Mouse (Mus musculus) A20 (cell line): Measurements from ENCODE around the gene Rint1.
"Not testable (repeated sequence)": the region's sequence is repeated elsewhere in the genome, so short reads cannot be mapped to it uniquely, and the experiment has no call there.

Experiments used
- DNase-seq: peaks from one replicate; pipeline ENCODE4 v3.0.0-alpha.2; 2011; ENCODE audit warnings: low read depth, low spot score

The Rint1 gene

DNA sequence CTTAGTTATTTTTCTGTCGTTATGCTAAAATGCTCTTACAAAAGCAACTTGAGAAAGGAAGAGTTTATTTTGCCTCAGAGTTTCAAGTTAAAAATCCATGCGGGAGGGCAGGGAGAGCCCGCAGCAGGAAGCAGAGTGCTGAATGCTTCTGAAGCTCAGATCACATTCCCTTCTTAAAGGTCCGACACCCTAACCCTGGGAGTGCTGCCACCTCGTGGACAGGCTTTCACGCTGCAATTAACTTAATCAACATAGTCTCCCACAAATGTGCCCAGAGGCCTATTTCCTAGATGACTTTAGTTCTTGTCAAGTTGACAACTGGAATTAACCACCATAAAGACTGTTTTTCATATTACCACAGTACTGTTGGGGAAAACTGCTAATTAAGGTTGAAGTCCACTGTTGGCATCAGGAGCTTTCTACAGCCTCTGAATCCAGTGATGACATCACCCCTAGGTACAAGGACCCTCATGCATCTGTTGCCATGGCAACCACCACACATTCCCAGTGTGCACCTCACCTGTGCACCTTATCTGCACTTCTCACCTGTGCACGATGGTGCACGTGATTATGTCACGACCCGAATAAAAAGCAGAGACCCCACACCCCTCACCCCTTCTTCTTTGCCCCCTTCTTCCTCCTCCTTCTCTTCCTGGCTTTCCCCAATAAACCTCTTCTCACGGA, 39.0 kb downstream of the Rint1 start:
- peak; percentile 82 for DNase-seq

GRCm38 (mm10) chr5:23830897-23831752, 43.6 kb downstream of the Rint1 start:
- DNase-seq: no peak

GRCm38 (mm10) chr5:23835691-23836090, 48.2 kb downstream of the Rint1 start:
- DNase-seq: not testable (repeated sequence)

- DNase-seq: no peak
These were observed 50.6 kb downstream of the Rint1 start for GRCm38 (mm10) chr5:23838158-23838557.

DNA sequence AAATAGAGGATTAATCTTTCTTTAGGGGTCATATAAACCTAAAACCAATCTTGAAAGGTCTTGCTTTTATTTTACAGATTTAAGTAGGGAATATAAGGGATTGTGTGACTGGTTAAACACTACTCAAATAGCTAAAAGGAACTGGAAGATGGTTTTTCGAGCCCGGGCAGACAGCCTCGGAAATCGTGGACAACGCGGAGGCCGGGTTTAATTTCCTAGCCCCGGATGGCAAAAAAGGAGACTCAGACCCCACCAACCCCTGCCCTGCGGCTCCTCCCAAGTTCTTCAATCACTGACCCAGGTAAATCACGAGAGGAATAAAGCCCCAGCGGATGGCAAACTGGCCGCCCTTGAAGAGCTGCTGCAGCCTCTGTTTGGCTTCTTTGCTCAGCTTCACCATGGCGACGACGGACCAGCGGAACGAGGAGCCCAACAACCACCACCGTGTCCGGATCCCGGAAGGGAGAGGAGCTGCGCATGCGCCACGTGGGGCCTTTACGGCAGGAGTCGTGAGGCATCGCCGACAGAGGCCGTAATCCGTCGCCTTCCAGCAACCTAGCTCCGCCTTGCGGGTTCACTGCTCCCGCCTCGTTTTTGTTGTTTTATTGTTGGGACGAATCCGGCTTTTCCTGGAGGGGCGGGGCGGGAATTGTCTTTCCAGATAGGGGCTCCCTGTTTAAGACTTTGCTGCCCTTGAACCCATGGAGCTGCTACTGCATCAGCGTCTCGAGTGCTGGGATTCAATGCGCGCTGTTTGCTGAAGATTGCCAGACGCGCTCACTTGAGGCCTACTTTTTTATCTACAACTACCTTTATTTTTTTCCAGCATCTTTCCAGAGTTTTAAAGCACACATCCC, 56.4 kb downstream of the Rint1 start, which contains the start of gene Tomm7:
TSS of gene Tomm7 (minus strand) at position 488 of the 857 bp plus-strand sequence.
- peak; percentile 97 for DNase-seq

- DNase-seq: no peak
These were observed 57.0 kb downstream of the Rint1 start for GRCm38 (mm10) chr5:23844531-23844841.

DNA sequence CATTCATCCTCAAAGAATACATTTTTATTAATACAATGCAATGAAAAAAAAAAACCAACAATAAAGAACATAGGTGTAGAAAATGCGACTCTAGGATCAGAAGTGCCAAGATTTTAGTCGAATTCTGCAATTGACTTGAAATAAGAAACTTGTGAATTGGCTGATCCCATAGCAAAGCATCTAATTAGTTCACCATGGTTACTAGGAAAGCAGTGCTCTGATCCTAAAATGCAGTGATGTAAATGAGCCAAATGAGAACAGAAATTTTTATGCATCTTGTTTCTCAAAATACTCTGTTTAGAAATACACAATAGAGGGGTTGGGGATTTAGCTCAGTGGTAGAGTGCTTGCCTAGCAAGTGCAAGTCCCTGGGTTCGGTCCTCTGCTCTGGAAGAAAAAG, 57.6 kb downstream of the Rint1 start:
- no peak for DNase-seq

DNA sequence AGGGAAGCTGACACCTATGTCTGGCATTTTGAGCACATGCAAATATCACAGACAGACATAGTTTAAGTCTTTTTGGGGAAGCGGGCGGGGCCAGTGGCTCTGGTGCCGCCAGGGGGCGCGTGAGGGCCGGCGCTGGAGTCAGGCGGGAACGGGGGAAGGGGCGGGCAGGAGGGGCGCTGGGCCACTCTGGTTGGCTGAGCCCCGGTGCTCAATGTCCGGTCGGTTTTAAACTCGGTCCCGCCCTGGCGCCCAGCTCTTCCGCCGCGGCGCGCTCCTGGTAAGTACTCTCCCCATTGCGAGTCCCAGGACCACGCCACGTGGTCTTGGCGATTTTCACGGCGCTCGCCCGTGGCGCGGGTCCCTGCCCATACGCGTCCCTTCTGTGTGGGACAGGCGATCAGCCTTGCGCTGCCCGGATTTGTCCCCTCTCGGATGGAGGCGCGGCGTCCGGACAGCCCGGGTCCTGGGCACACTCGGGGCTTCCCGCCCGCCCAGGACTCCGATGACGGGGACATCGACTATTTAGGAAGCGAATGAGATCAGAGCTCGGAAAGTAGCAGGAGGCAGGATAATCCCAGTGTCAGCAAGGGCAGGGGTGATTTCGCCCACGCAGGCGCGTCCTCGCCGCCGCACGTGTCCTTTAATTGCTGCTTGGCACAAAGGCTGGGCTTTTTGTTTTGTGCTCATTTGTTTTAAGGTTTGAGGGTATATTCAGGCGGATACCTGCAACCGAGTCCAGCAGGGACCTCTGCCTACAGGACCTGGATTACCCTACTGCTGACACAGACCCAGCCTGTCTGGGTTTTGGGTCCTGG, 63.0 kb downstream of the Rint1 start:
- DNase-seq: peak; percentile 92

DNA sequence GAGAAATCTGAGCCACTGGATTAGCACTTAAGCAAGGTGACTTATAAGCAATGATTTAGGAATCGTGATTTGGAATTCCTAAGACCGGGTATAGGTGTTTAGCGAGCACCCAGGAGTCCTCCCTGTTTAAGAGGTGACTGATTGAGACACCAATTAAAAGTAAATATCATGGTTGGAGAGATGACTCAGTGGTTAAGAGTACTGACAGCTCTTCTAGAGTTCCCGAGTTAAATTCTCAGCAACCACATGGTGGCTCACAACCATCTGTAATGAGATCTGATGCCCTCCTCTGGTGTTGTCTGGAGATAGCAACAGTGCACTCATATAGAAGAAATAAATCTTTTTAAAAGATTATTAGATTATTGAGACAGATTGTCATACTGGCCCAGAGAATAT, 63.6 kb downstream of the Rint1 start:
- peak; percentile 58 for DNase-seq

DNA sequence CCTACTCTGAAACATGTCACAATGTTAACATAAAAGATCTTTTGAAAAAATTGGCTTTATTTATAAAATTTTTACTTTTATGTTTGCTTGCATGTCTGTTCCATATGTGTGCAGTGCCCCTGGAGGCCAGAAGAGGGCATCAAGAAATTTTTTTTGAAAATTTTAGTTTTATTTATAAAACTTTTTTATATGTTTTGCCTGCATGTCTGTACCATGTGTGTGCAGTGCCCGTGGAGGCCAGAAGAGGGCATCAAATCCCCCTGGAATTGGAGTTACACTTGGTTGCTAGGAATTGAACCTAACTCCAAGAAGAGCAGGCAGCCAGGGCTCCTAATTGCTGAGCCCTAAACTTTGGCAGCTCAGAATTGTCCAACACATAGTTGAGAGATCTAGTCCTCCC, 65.4 kb downstream of the Rint1 start:
- DNase-seq: peak; percentile 38

DNA sequence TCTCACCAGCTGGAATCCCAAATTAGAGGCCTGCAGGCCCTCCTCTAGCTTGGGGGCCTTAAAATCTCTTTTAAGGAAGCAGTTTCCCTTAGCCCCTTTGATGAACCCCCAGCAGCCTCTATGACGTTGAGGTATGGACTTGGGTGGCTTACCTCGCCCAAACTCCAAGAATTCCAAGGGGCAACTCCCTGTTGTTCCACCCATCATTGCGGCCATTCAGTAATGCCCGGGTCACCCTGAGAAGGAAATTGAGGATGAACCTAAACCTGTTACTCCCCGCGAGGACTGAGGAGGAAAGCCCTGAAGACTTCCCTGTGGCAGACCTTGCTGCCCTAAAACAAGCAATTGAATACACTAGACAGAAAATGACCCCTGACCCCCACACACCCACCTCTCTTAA, 68.0 kb downstream of the Rint1 start:
- no peak for DNase-seq

- no peak for DNase-seq
These were observed 68.7 kb downstream of the Rint1 start for GRCm38 (mm10) chr5:23856164-23856563.

DNA sequence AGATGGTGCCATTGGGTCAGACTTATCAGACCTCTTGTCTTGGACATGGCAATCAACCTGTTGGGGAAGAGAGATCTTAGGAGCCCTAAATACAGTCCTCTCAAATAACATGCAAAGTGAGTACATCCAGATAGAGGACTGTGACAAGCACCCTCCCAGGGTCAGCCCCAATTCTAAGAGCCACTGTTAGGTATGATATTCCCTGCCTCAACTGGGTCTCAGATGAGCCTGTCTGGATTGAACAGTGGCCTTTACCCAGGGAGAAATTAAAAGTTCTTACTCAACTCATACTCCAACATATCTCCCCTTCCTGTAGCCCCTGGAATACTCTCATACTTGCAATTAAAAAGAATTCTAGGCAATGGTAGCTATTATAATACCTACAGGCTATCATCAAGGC, 69.7 kb downstream of the Rint1 start:
- DNase-seq: no peak

GRCm38 (mm10) chr5:23858001-23858400, 70.5 kb downstream of the Rint1 start:
- no peak for DNase-seq

DNA sequence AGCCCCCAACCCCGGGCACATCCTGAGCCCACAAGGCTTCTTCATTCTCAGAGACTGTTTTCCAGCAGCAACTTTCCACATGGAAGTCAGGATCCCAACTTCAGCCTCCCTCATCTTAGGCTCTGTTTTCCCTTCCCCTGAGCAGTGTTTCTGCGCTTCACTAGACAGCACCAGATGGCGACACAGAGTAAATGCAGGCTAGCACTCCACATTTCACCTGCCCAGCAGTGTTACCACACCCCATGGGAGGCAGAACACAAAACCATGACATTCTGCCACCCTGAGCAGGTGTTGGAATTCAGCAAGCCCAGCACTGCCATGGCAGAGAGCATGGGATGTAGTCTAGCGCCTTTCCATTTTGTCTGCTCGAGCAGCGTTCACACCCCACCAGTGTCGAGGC, 71.1 kb downstream of the Rint1 start:
- DNase-seq: no peak

GRCm38 (mm10) chr5:23859087-23859718, 71.7 kb downstream of the Rint1 start:
- no peak for DNase-seq

GRCm38 (mm10) chr5:23859896-23860295, 72.4 kb downstream of the Rint1 start:
- no peak for DNase-seq

DNA sequence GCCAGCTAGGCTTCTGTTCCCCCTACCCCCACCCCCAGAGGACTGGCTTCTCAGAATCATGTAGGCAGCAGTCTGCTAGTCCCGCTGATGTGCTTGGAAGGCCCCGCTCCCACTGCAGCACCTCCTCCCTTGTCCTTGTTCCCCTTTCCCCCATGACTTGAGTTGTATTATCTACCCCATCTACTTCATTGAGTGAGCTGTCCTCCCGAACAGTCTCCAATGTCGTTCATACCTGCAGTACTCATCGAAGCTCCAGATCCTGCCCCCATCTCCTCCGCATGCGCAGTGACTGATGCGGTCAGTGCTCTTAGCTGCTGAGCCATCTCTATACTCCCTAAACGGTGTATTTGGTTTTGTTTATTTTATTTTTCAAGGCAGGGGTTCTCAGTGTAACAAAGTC, 74.2 kb downstream of the Rint1 start:
- DNase-seq: no peak

- DNase-seq: no peak
These were observed 74.8 kb downstream of the Rint1 start for GRCm38 (mm10) chr5:23862291-23862690.

GRCm38 (mm10) chr5:23863166-23864053, 75.9 kb downstream of the Rint1 start:
- no peak for DNase-seq
